Mouse (Mus musculus) heart, embryonic 14.5 days (tissue): ENCODE results near the gene Sh3gl2. TPM values are rescaled to one million over a fixed set of nuclear protein-coding genes. Genes with fewer than 3 reads are reported as not detected.
A peak's percentile ranks its signal among the peaks of the same experiment; 100 is the strongest.

ENCODE experiments used
- ATAC-seq: fragments of 200-750 bp; cut with Nextera tagmentation; 2 replicates; pipeline ENCODE4 v1.8.0; 2017; ENCODE audit warnings: low read depth, moderate TSS enrichment; ENCODE audit not compliant: insufficient number of reproducible peaks, insufficient read depth, low FRiP score
- H3K27ac ChIP-seq, 2 experiments: fragments of 200-500 bp in 1 of 2; fragments of 300-500 bp in 1 of 2; sonication (generic) in 1 of 2; replicated peaks in 1 of 2; 2 replicates each; pipeline ENCODE4 v1.5.1; 2012 to 2014; ENCODE audit warnings: low read depth in 2 of 2, low read length in 2 of 2, control low read depth in 1 of 2, mild to moderate bottlenecking in 1 of 2, mixed read lengths in 1 of 2; ENCODE audit not compliant: control insufficient read depth in 1 of 2, insufficient read depth in 1 of 2
- H3K27me3 ChIP-seq: fragments of 300-500 bp; sonication (generic); 2 replicates; pipeline ENCODE4 v1.6.1; 2014; ENCODE audit warnings: mild to moderate bottlenecking, low read length, control low read depth; ENCODE audit not compliant: control insufficient read depth, insufficient read depth
- H3K36me3 ChIP-seq: fragments of 300-500 bp; sonication (generic); 2 replicates; pipeline ENCODE4 v1.6.1; 2014; ENCODE audit warnings: mild to moderate bottlenecking, control low read depth, low read length, mixed read lengths; ENCODE audit not compliant: control insufficient read depth, insufficient read depth
- H3K4me1 ChIP-seq, 2 experiments: fragments of 200-500 bp in 1 of 2; fragments of 300-500 bp in 1 of 2; sonication (generic) in 1 of 2; 2 replicates each; pipeline ENCODE4 v1.6.1; 2012 to 2014; ENCODE audit warnings: low read length in 2 of 2, control low read depth in 1 of 2, mixed read lengths in 1 of 2; ENCODE audit not compliant: control insufficient read depth in 2 of 2, insufficient read depth in 2 of 2
- H3K4me2 ChIP-seq: fragments of 300-500 bp; sonication (generic); 2 replicates; pipeline ENCODE4 v1.6.1; 2014; ENCODE audit warnings: mild to moderate bottlenecking, low read length
- H3K4me3 ChIP-seq, 2 experiments: fragments of 200-500 bp in 1 of 2; fragments of 300-500 bp in 1 of 2; sonication (generic) in 1 of 2; 2 replicates each; pipeline ENCODE4 v1.5.1; 2012 to 2014; ENCODE audit warnings: low read length in 2 of 2, mild to moderate bottlenecking in 2 of 2, control low read depth in 1 of 2, low read depth in 1 of 2, moderate library complexity in 1 of 2; ENCODE audit not compliant: control insufficient read depth in 1 of 2, insufficient read depth in 1 of 2
- H3K9ac ChIP-seq: fragments of 300-500 bp; sonication (generic); 2 replicates; pipeline ENCODE4 v1.6.1; 2014; ENCODE audit warnings: mild to moderate bottlenecking, low read length
- H3K9me3 ChIP-seq: fragments of 300-500 bp; sonication (generic); 2 replicates; pipeline ENCODE4 v1.6.1; 2016; ENCODE audit warnings: low read length, control low read depth; ENCODE audit not compliant: control insufficient read depth
- WGBS: fragments of 180-500 bp; shearing (Covaris S2); extraction: QIAGEN DNeasy Blood & Tissue Kit; methylation state at CpG from one replicate; pipeline ENCODE4 v1.1.7; 2014; 5-methylcytosine and 5-hydroxymethylcytosine counted together
- polyA plus RNA-seq: library from polyadenylated mRNA; unstranded; fragments of >200 nt; fragmentation: Nextera tagmentation; extraction: Ambion mirVana; gene quantifications from 2 replicates; pipeline ENCODE4 v1.2.1, GENCODE M21; 2014

Gene Sh3gl2
- polyA plus RNA-seq: 0.51 and 1.0 TPM in 2 replicates

DNA sequence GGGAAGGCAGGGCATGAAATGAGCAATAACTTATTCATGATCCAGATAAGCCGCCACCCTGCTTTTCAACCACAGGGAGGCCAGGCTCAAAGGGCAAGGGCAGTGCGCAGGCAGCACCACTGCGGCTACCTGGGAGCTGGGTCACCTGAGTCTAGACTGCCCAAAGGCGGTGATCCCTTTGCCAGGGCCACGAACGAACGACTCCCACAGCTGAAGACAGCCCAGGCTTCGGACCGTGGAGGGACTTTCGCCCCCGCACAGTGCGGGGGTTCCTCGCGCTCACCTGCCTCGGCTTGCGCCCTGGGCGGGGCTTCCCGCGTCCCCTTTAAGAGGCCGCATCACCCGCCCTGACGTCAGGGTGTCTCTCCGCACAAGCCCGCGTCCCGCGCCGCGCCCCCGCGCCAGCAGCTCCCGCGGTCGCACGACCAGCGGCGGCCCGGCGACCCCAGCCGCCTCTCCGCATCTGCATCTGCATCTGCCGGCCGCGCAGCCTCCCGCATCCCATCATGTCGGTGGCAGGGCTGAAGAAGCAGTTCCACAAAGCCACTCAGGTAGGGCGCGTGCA lies at the start of gene Sh3gl2:
Gene Sh3gl2 (plus strand): TSS at position 56 of the 565 bp plus-strand sequence.
- Histone ChIP-seq H3K36me3 (no peaks in the 10 kb centered on the region), H3K9ac (peak within 1 kb of the TSS; percentile 65), H3K27ac (no peak within 1 kb of the TSS), H3K4me3 (peak within 1 kb of the TSS; percentile 56 to 65), H3K27me3 (peaks cover 57% of the 10 kb centered on the region), H3K4me2 (peak within 1 kb of the TSS; percentile 85), H3K4me1 (peaks cover 0 to 3% of the 10 kb centered on the region in 2 experiments; a peak in 2 of 4 replicates), H3K9me3 (no peaks in the 10 kb centered on the region)
- WGBS: under 1% methylated on average over 48 of the region's 48 CpGs
- ATAC-seq: no peak

GRCm38 (mm10) chr4:85161156-85161555 lies 43.8 kb upstream of the Sh3gl2 start:
- Histone ChIP-seq H3K9ac (no peak overlapping the region), H3K27ac (no peak overlapping the region), H3K9me3 (no peaks in the 10 kb centered on the region), H3K4me2 (no peak overlapping the region), H3K4me1 (no peaks in the 10 kb centered on the region), H3K4me3 (no peak overlapping the region), H3K36me3 (no peaks in the 10 kb centered on the region), H3K27me3 (no peaks in the 10 kb centered on the region)
- 60% methylated on average over 4 of the region's 4 CpGs for WGBS
- ATAC-seq: no peak

GRCm38 (mm10) chr4:85162468-85163312 lies 42.2 kb upstream of the Sh3gl2 start:
- no peak overlapping the region; a peak in 1 of 4 replicates for H3K4me3 ChIP-seq
- ATAC-seq: no peak

DNA sequence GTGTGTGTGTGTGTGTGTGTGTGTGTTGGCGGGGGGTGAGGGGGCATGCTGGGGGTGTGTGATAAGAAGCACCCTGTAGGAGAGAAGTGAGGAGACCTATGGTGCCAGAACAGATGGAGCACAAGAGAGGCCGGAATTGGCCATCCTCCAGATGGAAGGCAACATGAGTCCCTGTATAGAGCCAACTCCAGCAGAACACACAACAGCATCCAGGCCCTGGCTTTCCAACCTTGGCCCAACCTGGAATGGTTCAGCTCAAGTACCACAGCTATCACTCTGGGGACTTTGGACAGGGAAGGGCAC lies 41.7 kb upstream of the Sh3gl2 start:
- Histone ChIP-seq H3K9ac (no peak overlapping the region), H3K4me1 (no peaks in the 10 kb centered on the region), H3K4me3 (no peak overlapping the region), H3K9me3 (no peaks in the 10 kb centered on the region), H3K27ac (no peak overlapping the region), H3K4me2 (no peak overlapping the region), H3K27me3 (no peaks in the 10 kb centered on the region), H3K36me3 (no peaks in the 10 kb centered on the region)
- 78% methylated on average over 2 of the region's 2 CpGs for WGBS
- no peak for ATAC-seq

More at GRCm38 (mm10) chr4:85162468-85163312, 42.2 kb upstream of the Sh3gl2 start:
- Histone ChIP-seq H3K9ac (peak overlapping the region; percentile 34; the same call in 1 of the 2 replicates), H3K27ac (no peak overlapping the region), H3K4me2 (peak overlapping the region; percentile 50), H3K27me3 (no peaks in the 10 kb centered on the region), H3K4me1 (no peaks in the 10 kb centered on the region), H3K9me3 (no peaks in the 10 kb centered on the region), H3K36me3 (no peaks in the 10 kb centered on the region)
- 24% methylated on average over 27 of the region's 27 CpGs for WGBS

GRCm38 (mm10) chr4:85168001-85168400 lies 36.9 kb upstream of the Sh3gl2 start:
- ATAC-seq: no peak
- Histone ChIP-seq H3K27ac (no peak overlapping the region), H3K27me3 (no peaks in the 10 kb centered on the region), H3K9me3 (no peaks in the 10 kb centered on the region), H3K4me2 (no peak overlapping the region), H3K4me3 (no peak overlapping the region), H3K4me1 (no peaks in the 10 kb centered on the region), H3K36me3 (no peaks in the 10 kb centered on the region), H3K9ac (no peak overlapping the region)
- 82% methylated on average over 12 of the region's 12 CpGs for WGBS

DNA sequence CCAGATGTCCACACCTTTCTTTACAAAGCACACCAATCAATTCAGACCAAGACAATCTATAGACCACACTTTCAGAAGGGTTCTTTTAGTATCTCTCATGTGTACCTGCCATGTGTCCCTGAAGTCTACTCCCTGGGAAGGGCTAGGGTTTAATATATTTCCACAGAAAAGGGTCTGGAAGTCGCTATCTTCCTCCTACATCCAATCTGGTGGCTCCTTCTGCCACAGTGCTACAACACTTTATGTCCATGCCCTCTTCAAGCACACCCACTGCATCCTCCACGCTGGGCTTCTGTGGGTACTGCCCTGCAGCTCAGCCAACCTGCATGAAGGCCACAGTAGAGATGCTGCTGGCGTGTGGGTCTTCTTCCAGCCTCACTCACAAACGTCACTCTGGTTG lies 29.5 kb upstream of the Sh3gl2 start:
- H3K9ac ChIP-seq: no peak overlapping the region
- no peaks in the 10 kb centered on the region for H3K9me3 ChIP-seq
- no peaks in the 10 kb centered on the region for H3K27me3 ChIP-seq
- no peak for ATAC-seq
- no peaks in the 10 kb centered on the region for H3K36me3 ChIP-seq
- no peaks in the 10 kb centered on the region for H3K4me1 ChIP-seq
- no peak overlapping the region for H3K4me2 ChIP-seq
- 77% methylated on average over 4 of the region's 4 CpGs for WGBS
- no peak overlapping the region for H3K27ac ChIP-seq
- no peak overlapping the region for H3K4me3 ChIP-seq

- Histone ChIP-seq H3K4me3 (no peak overlapping the region), H3K36me3 (no peaks in the 10 kb centered on the region)
- 82% methylated on average over 9 of the region's 9 CpGs for WGBS
Measured at GRCm38 (mm10) chr4:85178394-85179051, 26.4 kb upstream of the Sh3gl2 start.

More at GRCm38 (mm10) chr4:85178394-85179051, 26.4 kb upstream of the Sh3gl2 start:
- H3K4me1 ChIP-seq: no peaks in the 10 kb centered on the region
- H3K27me3 ChIP-seq: no peaks in the 10 kb centered on the region
- no peak overlapping the region for H3K9ac ChIP-seq
- H3K27ac ChIP-seq: no peak overlapping the region
- no peak overlapping the region for H3K4me2 ChIP-seq
- no peak for ATAC-seq
- H3K9me3 ChIP-seq: no peaks in the 10 kb centered on the region
